Mouse (Mus musculus) forebrain, embryonic 11.5 days (tissue): ENCODE results near the gene Tead2. TPM values are rescaled to one million over a fixed set of nuclear protein-coding genes. Genes with fewer than 3 reads are reported as not detected.

Source experiments
- ATAC-seq: fragments of 200-750 bp; cut with Nextera tagmentation; replicated peaks from 2 replicates; pipeline ENCODE4 v1.8.0; 2017; ENCODE audit warnings: moderate TSS enrichment; ENCODE audit not compliant: low FRiP score
- DNase-seq: peaks from one replicate; pipeline ENCODE4 v3.0.0-alpha.2; 2017; ENCODE audit warnings: low spot score
- H3K27ac ChIP-seq: fragments of 300-500 bp; sonication (generic); 2 replicates; pipeline ENCODE4 v1.5.1; 2014; ENCODE audit warnings: low read depth, low read length
- H3K27me3 ChIP-seq: fragments of 300-500 bp; sonication (generic); 2 replicates; pipeline ENCODE4 v1.6.1; 2014; ENCODE audit warnings: mild to moderate bottlenecking, low read length, mixed read lengths; ENCODE audit not compliant: control insufficient read depth, insufficient read depth
- H3K36me3 ChIP-seq: fragments of 300-500 bp; sonication (generic); 2 replicates; pipeline ENCODE4 v1.6.1; 2014; ENCODE audit warnings: mild to moderate bottlenecking, low read length, moderate library complexity, mixed read lengths; ENCODE audit not compliant: control insufficient read depth, insufficient read depth
- H3K4me1 ChIP-seq: fragments of 300-500 bp; sonication (generic); replicated peaks from 2 replicates; pipeline ENCODE4 v1.6.1; 2014; ENCODE audit warnings: low read length, mixed read lengths; ENCODE audit not compliant: control insufficient read depth, insufficient read depth
- H3K4me2 ChIP-seq: fragments of 300-500 bp; sonication (generic); 2 replicates; pipeline ENCODE4 v1.6.1; 2014; ENCODE audit warnings: low read depth, mild to moderate bottlenecking, low read length, moderate library complexity, mixed read lengths; ENCODE audit not compliant: severe bottlenecking
- H3K4me3 ChIP-seq: fragments of 300-500 bp; sonication (generic); 2 replicates; pipeline ENCODE4 v1.5.1; 2014; ENCODE audit warnings: low read depth, low read length
- H3K9ac ChIP-seq: fragments of 300-500 bp; sonication (generic); 2 replicates; pipeline ENCODE4 v1.6.1; 2014; ENCODE audit warnings: low read length
- H3K9me3 ChIP-seq: fragments of 300-500 bp; sonication (generic); 2 replicates; pipeline ENCODE4 v1.6.1; 2016; ENCODE audit warnings: low read length, mixed read lengths; ENCODE audit not compliant: control insufficient read depth
- whole genome bisulfite sequencing: fragments of 180-500 bp; shearing (Covaris S2); extraction: QIAGEN DNeasy Blood & Tissue Kit; methylation state at CpG from one replicate; pipeline ENCODE4 v1.1.7; 2014; 5-methylcytosine and 5-hydroxymethylcytosine counted together
- polyA plus RNA-seq: library from polyadenylated mRNA; unstranded; fragments of >200 nt; fragmentation: Nextera tagmentation; extraction: Ambion mirVana; gene quantifications from 2 replicates; pipeline ENCODE4 v1.2.1, GENCODE M21; 2014

The Tead2 gene
- polyA plus RNA-seq, 1 experiment from 2014 or later, result 297 TPM

- ATAC-seq (no peak), DNase-seq (no peak)
- 2% methylated on average over 13 of the region's 13 CpGs for WGBS
Observed at GRCm38 (mm10) chr7:45175398-45175797, 40.2 kb upstream of the Tead2 start.

GRCm38 (mm10) chr7:45175929-45176328 is 39.6 kb upstream of the Tead2 start:
- H3K36me3 ChIP-seq, result no peaks in the 10 kb centered on the region
- ATAC-seq, result no peak
- H3K4me1 ChIP-seq, result peaks cover 9% of the 10 kb centered on the region
- H3K4me3 ChIP-seq, result no peak overlapping the region
- WGBS, result 1% methylated on average over 23 of the region's 23 CpGs
- no peak for DNase-seq
- H3K9ac ChIP-seq, result 0 out of 2 replicates have a peak overlapping the region, but pooled peaks have one; percentile 20
- H3K9me3 ChIP-seq, result no peaks in the 10 kb centered on the region
- H3K27me3 ChIP-seq, result peaks cover 69% of the 10 kb centered on the region
- peak overlapping the region; percentile 38 for H3K4me2 ChIP-seq
- no peak overlapping the region for H3K27ac ChIP-seq

More at GRCm38 (mm10) chr7:45175398-45175797, 40.2 kb upstream of the Tead2 start:
- H3K4me3 ChIP-seq, result no peak overlapping the region
- no peak overlapping the region for H3K27ac ChIP-seq
- H3K4me2 ChIP-seq, result no peak overlapping the region
- H3K9ac ChIP-seq, result no peak overlapping the region
- H3K36me3 ChIP-seq, result no peaks in the 10 kb centered on the region
- peaks cover 7% of the 10 kb centered on the region for H3K4me1 ChIP-seq
- H3K27me3 ChIP-seq, result peaks cover 64% of the 10 kb centered on the region
- H3K9me3 ChIP-seq, result no peaks in the 10 kb centered on the region

GRCm38 (mm10) chr7:45176356-45176755 is 39.2 kb upstream of the Tead2 start:
- DNase-seq (no peak), ATAC-seq (no peak)
- peak overlapping the region; percentile 38; the same call in 1 of the 2 replicates for H3K4me2 ChIP-seq
- H3K4me3 ChIP-seq, result 0 out of 2 replicates have a peak overlapping the region, but pooled peaks have one; percentile 13
- no peaks in the 10 kb centered on the region for H3K9me3 ChIP-seq
- H3K27ac ChIP-seq, result no peak overlapping the region
- WGBS, result 3% methylated on average over 29 of the region's 31 CpGs
- H3K27me3 ChIP-seq, result peaks cover 73% of the 10 kb centered on the region
- peaks cover 10% of the 10 kb centered on the region for H3K4me1 ChIP-seq
- no peaks in the 10 kb centered on the region for H3K36me3 ChIP-seq
- H3K9ac ChIP-seq, result 0 out of 2 replicates have a peak overlapping the region, but pooled peaks have one; percentile 20

GRCm38 (mm10) chr7:45178550-45178949 is 37.0 kb upstream of the Tead2 start:
- H3K9me3 ChIP-seq, result no peaks in the 10 kb centered on the region
- no peak overlapping the region for H3K4me2 ChIP-seq
- H3K36me3 ChIP-seq, result no peaks in the 10 kb centered on the region
- H3K27ac ChIP-seq, result no peak overlapping the region
- 21% methylated on average over 7 of the region's 7 CpGs for WGBS
- DNase-seq (no peak), ATAC-seq (no peak)
- no peak overlapping the region for H3K9ac ChIP-seq
- peaks cover 95% of the 10 kb centered on the region for H3K27me3 ChIP-seq
- H3K4me1 ChIP-seq, result peaks cover 11% of the 10 kb centered on the region
- no peak overlapping the region for H3K4me3 ChIP-seq

GRCm38 (mm10) chr7:45179469-45179868 is 36.1 kb upstream of the Tead2 start, which contains the start of gene Gfy:
Gfy (minus strand) TSS chr7:45179569.
- H3K4me3 ChIP-seq, result no peak within 1 kb of the TSS
- ATAC-seq (no peak), DNase-seq (no peak)
- H3K4me1 ChIP-seq, result peaks cover 11% of the 10 kb centered on the region
- H3K36me3 ChIP-seq, result no peaks in the 10 kb centered on the region
- no peak within 1 kb of the TSS for H3K9ac ChIP-seq
- no peak within 1 kb of the TSS for H3K4me2 ChIP-seq
- WGBS, result 27% methylated on average over 7 of the region's 7 CpGs
- H3K9me3 ChIP-seq, result no peaks in the 10 kb centered on the region
- H3K27ac ChIP-seq, result no peak within 1 kb of the TSS
- peaks cover 99% of the 10 kb centered on the region for H3K27me3 ChIP-seq

- no peak within 1 kb of the TSS for H3K27ac ChIP-seq
- peak within 1 kb of the TSS; percentile 32; the same call in 1 of the 2 replicates for H3K4me2 ChIP-seq
- DNase-seq (no peak), ATAC-seq (no peak)
- no peak within 1 kb of the TSS for H3K9ac ChIP-seq
- no peaks in the 10 kb centered on the region for H3K9me3 ChIP-seq
- H3K27me3 ChIP-seq, result peaks cover 87% of the 10 kb centered on the region
- H3K36me3 ChIP-seq, result no peaks in the 10 kb centered on the region
- peak within 1 kb of the TSS; percentile 10; the same call in 1 of the 2 replicates for H3K4me3 ChIP-seq
- peaks cover 10% of the 10 kb centered on the region for H3K4me1 ChIP-seq
- 11% methylated on average over 18 of the region's 20 CpGs for WGBS
Observed at GRCm38 (mm10) chr7:45180896-45181477, 34.6 kb upstream of the Tead2 start, which contains the start of gene Pth2. Pth2 (plus strand) TSS chr7:45180995.

- Histone ChIP-seq H3K4me1 (peaks cover 6% of the 10 kb centered on the region; the same call in 1 of the 2 replicates), H3K9me3 (no peaks in the 10 kb centered on the region), H3K27ac (no peak overlapping the region), H3K4me2 (peak overlapping the region; percentile 32; the same call in 1 of the 2 replicates), H3K27me3 (peaks cover 82% of the 10 kb centered on the region), H3K9ac (no peak overlapping the region), H3K4me3 (peak overlapping the region; percentile 10; the same call in 1 of the 2 replicates), H3K36me3 (no peaks in the 10 kb centered on the region)
- ATAC-seq (peak; percentile 8; the same call in 1 of the 2 replicates), DNase-seq (peak; percentile 70)
- WGBS, result 4% methylated on average over 35 of the region's 35 CpGs
Observed at GRCm38 (mm10) chr7:45181540-45181939, 34.0 kb upstream of the Tead2 start.

- peak overlapping the region; percentile 15; the same call in 1 of the 2 replicates for H3K4me3 ChIP-seq
- H3K4me1 ChIP-seq, result peaks cover 6% of the 10 kb centered on the region; the same call in 1 of the 2 replicates
- ATAC-seq, result peak; percentile 88
- peak; percentile 89 for DNase-seq
- H3K4me2 ChIP-seq, result peak overlapping the region; percentile 51
- no peak overlapping the region for H3K9ac ChIP-seq
- H3K27me3 ChIP-seq, result peaks cover 76% of the 10 kb centered on the region
- WGBS, result under 1% methylated on average over 34 of the region's 34 CpGs
- H3K27ac ChIP-seq, result no peak overlapping the region
- no peaks in the 10 kb centered on the region for H3K9me3 ChIP-seq
- H3K36me3 ChIP-seq, result no peaks in the 10 kb centered on the region
Observed at GRCm38 (mm10) chr7:45182199-45182601, 33.4 kb upstream of the Tead2 start.
